Mouse (Mus musculus): ENCODE results near the gene Derl3.
"Not testable (repeated sequence)": the region's sequence is repeated elsewhere in the genome, so short reads cannot be mapped to it uniquely, and the experiment has no call there.

Gene Derl3

GRCm38 (mm10) chr10:75893089-75893750, at the start of gene Derl3:
Derl3 (plus strand) TSS chr10:75893413.
- no peaks in the 10 kb centered on the region for H3K9me3 ChIP-seq (ENCODE audit: low read length)
- H3K27me3 ChIP-seq (ENCODE audit: insufficient read depth, low read length): no peaks in the 10 kb centered on the region
- H3K4me1 ChIP-seq (replicated peaks; ENCODE audit: low read depth, low read length): peaks cover 66% of the 10 kb centered on the region
- peak within 1 kb of the TSS; percentile 85 for H3K4me3 ChIP-seq (replicated peaks; ENCODE audit: low read length)
- TF ChIP-seq NANOG (IDR thresholded peaks at IDR 0.05; ENCODE audit: borderline replicate concordance, low read length): no peak
- no peak for TF ChIP-seq CTCF (conservative IDR thresholded peaks at IDR 0.05; ENCODE audit: low read length)
- TF ChIP-seq POU5F1 (IDR thresholded peaks at IDR 0.05; ENCODE audit: borderline replicate concordance, low read length): no peak
- peaks cover 43% of the 10 kb centered on the region for H3K36me3 ChIP-seq (ENCODE audit: insufficient read depth, low read length)

GRCm38 (mm10) chr10:75843898-75844297, 49.3 kb upstream of the Derl3 start:
- H3K27me3 ChIP-seq (ENCODE audit: insufficient read depth, low read length): peaks cover 11% of the 10 kb centered on the region; the same call in 1 of the 2 replicates
- H3K4me3 ChIP-seq (replicated peaks; ENCODE audit: low read length); H3K9me3 ChIP-seq (ENCODE audit: low read length); H3K36me3 ChIP-seq (ENCODE audit: insufficient read depth, low read length): not testable (repeated sequence)
- peaks cover 69% of the 10 kb centered on the region for H3K4me1 ChIP-seq (replicated peaks; ENCODE audit: low read depth, low read length)

- no peak overlapping the region for H3K4me3 ChIP-seq (replicated peaks; ENCODE audit: low read length)
- TF ChIP-seq NANOG (IDR thresholded peaks at IDR 0.05; ENCODE audit: borderline replicate concordance, low read length) (no peak), POU5F1 (IDR thresholded peaks at IDR 0.05; ENCODE audit: borderline replicate concordance, low read length) (no peak), CTCF (conservative IDR thresholded peaks at IDR 0.05; ENCODE audit: low read length) (no peak)
- no peaks in the 10 kb centered on the region for H3K9me3 ChIP-seq (ENCODE audit: low read length)
- peaks cover 69% of the 10 kb centered on the region for H3K4me1 ChIP-seq (replicated peaks; ENCODE audit: low read depth, low read length)
- H3K36me3 ChIP-seq (ENCODE audit: insufficient read depth, low read length): no peaks in the 10 kb centered on the region
- peaks cover 11% of the 10 kb centered on the region; the same call in 1 of the 2 replicates for H3K27me3 ChIP-seq (ENCODE audit: insufficient read depth, low read length)
These were observed 48.4 kb upstream of the Derl3 start for GRCm38 (mm10) chr10:75844800-75845199.

GRCm38 (mm10) chr10:75845306-75845930, 47.8 kb upstream of the Derl3 start:
- Histone ChIP-seq H3K27me3 (ENCODE audit: insufficient read depth, low read length) (peaks cover 7% of the 10 kb centered on the region; the same call in 1 of the 2 replicates), H3K4me1 (replicated peaks; ENCODE audit: low read depth, low read length) (peaks cover 74% of the 10 kb centered on the region), H3K9me3 (ENCODE audit: low read length) (no peaks in the 10 kb centered on the region), H3K4me3 (replicated peaks; ENCODE audit: low read length) (no peak overlapping the region), H3K36me3 (ENCODE audit: insufficient read depth, low read length) (no peaks in the 10 kb centered on the region)
- no peak for TF ChIP-seq CTCF (conservative IDR thresholded peaks at IDR 0.05; ENCODE audit: low read length)
- TF ChIP-seq POU5F1 (IDR thresholded peaks at IDR 0.05; ENCODE audit: borderline replicate concordance, low read length): no peak
- no peak for TF ChIP-seq NANOG (IDR thresholded peaks at IDR 0.05; ENCODE audit: borderline replicate concordance, low read length)

DNA sequence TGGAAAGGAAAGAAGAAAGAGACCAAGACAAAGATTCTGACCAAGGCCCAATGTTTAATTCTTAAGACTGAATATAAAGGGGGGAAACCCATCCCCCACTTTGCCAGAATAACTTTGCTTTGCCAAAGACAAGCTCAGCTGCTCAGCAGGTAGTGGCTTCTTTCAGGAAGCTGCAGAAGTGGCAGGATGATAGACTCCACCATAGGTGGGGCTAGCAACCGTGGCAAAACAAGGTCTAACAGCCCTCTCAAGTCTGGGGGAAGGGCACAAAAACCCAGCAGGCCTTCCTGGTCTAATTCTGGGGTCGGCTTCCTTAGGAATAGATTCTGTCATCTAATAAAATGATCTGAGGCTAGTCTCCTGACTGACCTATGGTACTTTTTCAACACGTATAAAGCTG, 44.8 kb upstream of the Derl3 start:
- H3K27me3 ChIP-seq (ENCODE audit: insufficient read depth, low read length): no peaks in the 10 kb centered on the region
- H3K4me3 ChIP-seq (replicated peaks; ENCODE audit: low read length): no peak overlapping the region; the same call in 1 of the 2 replicates
- no peaks in the 10 kb centered on the region for H3K9me3 ChIP-seq (ENCODE audit: low read length)
- peaks cover 86% of the 10 kb centered on the region for H3K4me1 ChIP-seq (replicated peaks; ENCODE audit: low read depth, low read length)
- H3K36me3 ChIP-seq (ENCODE audit: insufficient read depth, low read length): no peaks in the 10 kb centered on the region
- TF ChIP-seq NANOG (IDR thresholded peaks at IDR 0.05; ENCODE audit: borderline replicate concordance, low read length): no peak
- no peak for TF ChIP-seq CTCF (conservative IDR thresholded peaks at IDR 0.05; ENCODE audit: low read length)
- no peak for TF ChIP-seq POU5F1 (IDR thresholded peaks at IDR 0.05; ENCODE audit: borderline replicate concordance, low read length)

- TF ChIP-seq CTCF (conservative IDR thresholded peaks at IDR 0.05; ENCODE audit: low read length): no peak
- Histone ChIP-seq H3K4me1 (replicated peaks; ENCODE audit: low read depth, low read length) (peaks cover 87% of the 10 kb centered on the region), H3K9me3 (ENCODE audit: low read length) (no peaks in the 10 kb centered on the region), H3K36me3 (ENCODE audit: insufficient read depth, low read length) (peaks cover 3% of the 10 kb centered on the region), H3K4me3 (replicated peaks; ENCODE audit: low read length) (peak overlapping the region; percentile 26; the same call in 1 of the 2 replicates), H3K27me3 (ENCODE audit: insufficient read depth, low read length) (no peaks in the 10 kb centered on the region)
These were observed 42.1 kb upstream of the Derl3 start for GRCm38 (mm10) chr10:75851076-75851475.

GRCm38 (mm10) chr10:75851681-75852080, 41.5 kb upstream of the Derl3 start:
- H3K9me3 ChIP-seq (ENCODE audit: low read length): no peaks in the 10 kb centered on the region
- H3K4me3 ChIP-seq (replicated peaks; ENCODE audit: low read length): peak overlapping the region; percentile 21; the same call in 1 of the 2 replicates
- TF ChIP-seq POU5F1 (IDR thresholded peaks at IDR 0.05; ENCODE audit: borderline replicate concordance, low read length) (no peak), NANOG (IDR thresholded peaks at IDR 0.05; ENCODE audit: borderline replicate concordance, low read length) (peak; percentile 97)
- peaks cover 87% of the 10 kb centered on the region for H3K4me1 ChIP-seq (replicated peaks; ENCODE audit: low read depth, low read length)
- peaks cover 9% of the 10 kb centered on the region for H3K36me3 ChIP-seq (ENCODE audit: insufficient read depth, low read length)
- no peaks in the 10 kb centered on the region for H3K27me3 ChIP-seq (ENCODE audit: insufficient read depth, low read length)

- Histone ChIP-seq H3K9me3 (ENCODE audit: low read length) (no peaks in the 10 kb centered on the region), H3K4me3 (replicated peaks; ENCODE audit: low read length) (no peak overlapping the region), H3K36me3 (ENCODE audit: insufficient read depth, low read length) (peaks cover 18% of the 10 kb centered on the region), H3K4me1 (replicated peaks; ENCODE audit: low read depth, low read length) (peaks cover 88% of the 10 kb centered on the region), H3K27me3 (ENCODE audit: insufficient read depth, low read length) (no peaks in the 10 kb centered on the region)
- TF ChIP-seq NANOG (IDR thresholded peaks at IDR 0.05; ENCODE audit: borderline replicate concordance, low read length): no peak
- TF ChIP-seq CTCF (conservative IDR thresholded peaks at IDR 0.05; ENCODE audit: low read length): no peak
- TF ChIP-seq POU5F1 (IDR thresholded peaks at IDR 0.05; ENCODE audit: borderline replicate concordance, low read length): no peak
These were observed 40.6 kb upstream of the Derl3 start for GRCm38 (mm10) chr10:75852539-75853125.

All from E14TG2a.4 (cell line).